Mouse (Mus musculus) thymus, postnatal 36 days (tissue): Measurements from ENCODE around the gene Rbbp6.
A peak's percentile ranks its signal among the peaks of the same experiment; 100 is the strongest.

ENCODE experiments used
- DNase-seq, 2 experiments: peaks; one replicate each; pipeline ENCODE4 v3.0.0; 2022; ENCODE audit warnings: mixed read lengths in 2 of 2

The Rbbp6 gene

DNA sequence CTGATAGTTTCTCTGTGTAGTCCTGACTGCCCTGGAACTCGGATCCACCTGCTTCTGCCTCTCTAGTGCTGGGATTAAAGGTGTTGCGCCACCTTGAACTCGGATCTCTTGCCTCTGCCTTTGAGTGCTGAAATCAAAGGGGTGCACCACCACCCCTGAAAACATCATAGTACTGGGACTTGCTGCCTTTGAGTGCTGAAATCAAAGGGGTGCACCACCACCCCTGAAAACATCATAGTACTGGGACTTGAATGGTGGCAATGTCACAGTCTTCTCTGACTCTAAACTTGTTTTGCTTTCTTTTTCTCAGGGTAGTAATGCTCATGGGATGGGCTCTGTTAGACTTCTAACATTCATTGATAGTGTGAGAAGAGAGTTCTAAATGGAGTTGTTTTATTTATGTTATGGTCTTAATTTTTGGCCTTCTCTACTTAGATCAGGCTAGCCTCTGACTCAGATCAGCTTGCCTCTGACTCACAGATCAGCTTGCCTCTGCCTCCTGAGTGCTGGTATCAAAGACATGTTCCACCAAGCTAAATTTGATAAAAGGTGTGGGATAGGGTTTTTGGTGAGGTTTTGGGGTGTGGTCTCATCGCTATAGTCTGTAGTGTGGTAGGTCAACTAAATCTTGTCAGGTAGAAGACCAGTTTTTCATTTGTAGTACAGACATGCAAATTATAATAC lies 6.7 kb downstream of the Rbbp6 start:
- DNase-seq, result peak; percentile 11 to 31

DNA sequence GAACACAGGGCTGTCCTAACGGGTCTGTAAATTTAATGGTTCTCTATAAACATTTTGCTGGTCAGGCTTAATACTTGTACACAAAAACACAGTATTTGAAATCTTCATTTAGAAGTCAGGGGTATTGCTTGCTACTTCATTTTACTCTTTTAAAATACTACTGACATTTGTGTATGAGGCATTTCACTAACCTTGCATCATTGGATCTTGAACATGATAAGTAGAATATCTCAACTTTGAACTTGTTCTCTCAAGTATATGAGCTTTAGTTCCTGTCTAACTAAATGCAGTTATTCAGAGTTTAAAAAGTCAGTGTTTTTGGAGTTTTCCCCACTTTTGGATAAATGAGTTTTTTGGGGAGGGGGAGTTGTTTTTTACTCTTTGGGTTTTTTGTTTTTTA lies 14.0 kb downstream of the Rbbp6 start:
- no peak for DNase-seq

DNA sequence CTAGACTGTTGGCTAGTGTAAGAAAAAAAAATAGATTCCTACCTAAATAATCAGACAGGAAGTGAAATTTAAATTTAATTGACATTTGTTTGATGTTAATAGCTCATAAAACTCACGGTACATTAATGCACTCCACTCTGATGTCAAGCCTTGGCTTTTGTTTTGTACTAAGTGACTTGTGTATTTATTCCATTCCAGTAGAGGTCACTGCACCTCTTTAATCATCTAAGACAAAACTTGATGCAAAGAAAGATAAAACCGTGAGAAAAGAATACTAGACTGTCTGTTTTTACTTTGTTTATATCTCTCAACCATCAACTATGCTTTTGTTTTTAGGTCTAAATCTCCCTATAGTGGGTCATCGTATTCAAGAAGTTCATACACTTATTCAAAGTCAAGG lies 32.7 kb downstream of the Rbbp6 start:
- DNase-seq, result no peak

DNA sequence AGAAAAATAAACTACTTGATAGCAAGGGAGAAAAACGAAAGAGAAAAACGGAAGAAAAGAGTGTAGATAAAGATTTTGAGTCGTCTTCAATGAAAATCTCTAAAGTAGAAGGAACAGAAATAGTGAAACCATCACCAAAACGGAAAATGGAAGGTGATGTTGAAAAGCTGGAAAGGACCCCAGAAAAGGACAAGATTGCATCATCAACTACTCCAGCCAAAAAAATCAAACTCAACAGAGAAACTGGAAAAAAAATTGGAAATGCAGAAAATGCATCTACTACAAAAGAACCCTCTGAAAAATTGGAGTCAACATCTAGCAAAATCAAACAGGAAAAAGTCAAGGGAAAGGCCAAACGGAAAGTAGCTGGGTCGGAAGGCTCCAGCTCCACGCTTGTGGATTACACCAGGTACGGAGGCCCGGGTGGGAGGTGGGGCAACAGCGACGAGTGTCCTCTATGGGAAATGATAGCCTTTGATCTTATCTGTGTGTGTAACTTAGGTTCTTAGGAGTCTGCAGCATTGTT lies 34.4 kb downstream of the Rbbp6 start:
- DNase-seq, result no peak

DNA sequence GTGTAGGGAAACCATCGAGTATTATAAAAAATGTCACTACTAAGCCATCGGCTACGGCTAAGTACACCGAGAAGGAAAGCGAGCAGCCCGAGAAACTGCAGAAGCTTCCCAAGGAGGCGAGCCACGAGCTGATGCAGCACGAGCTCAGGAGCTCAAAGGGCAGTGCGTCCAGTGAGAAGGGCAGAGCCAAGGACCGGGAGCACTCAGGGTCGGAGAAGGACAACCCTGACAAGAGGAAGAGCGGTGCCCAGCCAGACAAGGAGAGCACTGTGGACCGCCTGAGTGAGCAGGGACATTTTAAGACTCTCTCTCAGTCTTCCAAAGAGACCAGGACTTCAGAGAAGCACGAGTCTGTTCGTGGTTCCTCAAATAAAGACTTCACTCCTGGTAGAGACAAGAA lies 35.3 kb downstream of the Rbbp6 start:
- no peak for DNase-seq

DNA sequence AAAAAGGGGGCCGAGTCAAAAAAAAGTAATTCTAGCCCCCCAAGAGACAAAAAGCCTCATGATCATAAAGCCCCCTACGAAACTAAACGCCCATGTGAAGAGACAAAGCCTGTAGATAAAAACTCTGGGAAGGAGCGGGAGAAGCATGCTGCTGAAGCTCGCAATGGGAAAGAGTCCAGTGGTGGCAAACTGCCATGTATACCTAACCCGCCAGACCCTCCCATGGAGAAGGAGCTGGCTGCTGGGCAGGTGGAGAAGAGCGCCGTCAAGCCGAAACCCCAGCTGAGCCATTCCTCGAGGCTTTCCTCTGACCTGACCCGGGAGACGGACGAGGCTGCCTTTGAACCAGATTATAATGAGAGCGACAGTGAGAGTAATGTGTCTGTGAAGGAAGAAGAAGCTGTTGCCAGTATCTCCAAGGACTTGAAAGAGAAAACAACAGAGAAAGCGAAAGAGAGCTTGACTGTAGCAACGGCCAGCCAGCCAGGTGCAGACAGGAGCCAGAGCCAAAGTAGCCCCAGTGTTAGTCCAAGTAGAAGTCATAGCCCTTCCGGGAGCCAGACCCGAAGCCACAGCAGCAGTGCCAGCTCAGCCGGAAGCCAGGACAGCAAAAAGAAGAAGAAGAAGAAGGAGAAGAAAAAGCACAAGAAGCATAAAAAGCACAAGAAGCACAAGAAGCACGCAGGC lies 36.0 kb downstream of the Rbbp6 start:
- no peak for DNase-seq

DNA sequence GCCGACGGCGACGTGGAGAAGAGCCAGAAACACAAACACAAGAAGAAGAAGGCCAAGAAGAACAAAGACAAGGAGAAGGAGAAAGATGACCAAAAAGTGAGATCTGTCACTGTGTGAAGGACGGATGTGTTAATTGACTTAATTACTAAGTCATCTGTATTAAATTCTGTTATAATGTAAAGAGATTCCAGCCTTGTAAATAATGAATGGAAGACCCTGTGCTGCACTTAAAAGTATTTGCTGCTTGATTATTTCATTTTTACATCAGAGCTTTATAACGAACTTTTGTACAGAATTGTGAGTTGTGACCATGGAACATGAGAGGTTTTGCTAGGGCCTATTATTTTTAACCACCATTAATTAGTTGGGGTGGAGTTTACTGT lies 36.5 kb downstream of the Rbbp6 start:
- DNase-seq, result no peak

DNA sequence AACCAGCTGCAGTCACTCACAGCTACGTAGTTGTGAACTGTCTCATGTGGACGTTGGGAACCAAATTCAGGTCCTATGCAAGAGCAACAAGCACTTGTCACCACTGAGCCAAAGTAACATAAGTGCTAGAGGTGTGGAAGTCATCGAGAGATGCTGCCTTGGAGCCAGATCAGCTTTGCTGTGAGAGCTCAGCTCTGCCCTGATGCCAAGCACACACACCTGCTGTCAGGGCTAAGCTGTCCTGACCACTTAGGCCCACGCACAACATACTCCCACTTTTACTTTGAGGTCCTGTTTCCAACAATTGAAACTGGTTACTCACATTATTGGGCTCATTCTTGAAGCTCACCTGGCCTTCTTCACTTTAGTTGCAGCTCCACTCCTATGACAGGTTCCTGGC lies 37.7 kb downstream of the Rbbp6 start:
- DNase-seq, result no peak

DNA sequence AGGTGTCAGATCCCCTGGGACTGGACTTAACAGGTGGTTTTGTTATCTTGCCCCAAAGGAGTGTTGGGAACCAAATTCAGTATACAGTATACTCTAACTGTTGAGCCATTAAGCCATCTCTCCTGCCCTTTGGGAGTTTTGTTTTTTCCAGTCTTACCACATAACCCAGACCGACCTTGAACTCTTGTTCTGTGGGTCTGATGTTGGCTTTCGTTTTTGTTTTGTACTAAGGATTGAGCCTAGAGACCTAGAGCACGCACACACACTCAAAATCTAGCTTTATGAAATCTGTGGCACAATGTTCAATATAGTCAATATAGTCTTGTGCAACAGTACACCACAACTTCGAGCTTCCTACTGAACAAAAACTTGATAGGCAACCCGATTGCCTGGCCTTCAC lies 39.0 kb downstream of the Rbbp6 start:
- DNase-seq, result no peak

DNA sequence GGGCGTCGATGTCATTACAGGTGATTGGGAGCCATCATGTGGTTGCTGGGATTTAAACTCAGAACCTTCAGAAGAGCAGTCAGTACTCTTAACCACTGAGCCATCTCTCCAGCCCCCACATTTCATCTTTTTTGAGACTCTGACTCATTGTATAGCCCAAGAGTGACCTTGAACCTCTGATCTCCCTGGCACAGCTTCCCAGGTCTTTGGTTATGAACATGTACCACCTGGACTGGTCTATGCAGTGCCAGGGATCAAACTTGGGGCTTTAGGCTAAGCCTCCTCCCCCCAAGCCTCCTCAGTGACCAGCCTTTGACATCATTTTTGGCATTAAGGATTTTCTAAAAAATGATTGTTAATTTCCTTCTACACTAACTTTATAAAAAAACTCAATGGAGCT lies 40.8 kb downstream of the Rbbp6 start:
- DNase-seq, result no peak

DNA sequence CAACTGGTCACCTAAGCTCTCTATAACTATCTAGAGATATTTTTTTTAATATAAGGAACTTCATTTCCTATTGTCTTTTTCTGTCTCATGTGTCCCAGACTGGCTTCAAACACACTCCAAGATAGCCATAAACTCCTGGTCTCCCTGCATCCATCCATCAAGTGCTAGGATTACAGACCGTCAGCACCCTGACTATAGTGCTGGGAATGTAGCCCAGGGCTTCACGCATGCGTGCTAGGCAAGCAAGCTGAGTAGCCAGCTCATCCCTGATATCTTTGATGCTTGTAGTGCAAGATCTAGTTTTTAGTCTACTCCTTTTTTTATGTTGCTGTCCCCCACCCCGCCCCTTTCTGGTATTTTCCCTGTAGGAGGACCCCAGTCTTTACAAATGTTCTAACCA lies 42.3 kb downstream of the Rbbp6 start:
- DNase-seq, result no peak

DNA sequence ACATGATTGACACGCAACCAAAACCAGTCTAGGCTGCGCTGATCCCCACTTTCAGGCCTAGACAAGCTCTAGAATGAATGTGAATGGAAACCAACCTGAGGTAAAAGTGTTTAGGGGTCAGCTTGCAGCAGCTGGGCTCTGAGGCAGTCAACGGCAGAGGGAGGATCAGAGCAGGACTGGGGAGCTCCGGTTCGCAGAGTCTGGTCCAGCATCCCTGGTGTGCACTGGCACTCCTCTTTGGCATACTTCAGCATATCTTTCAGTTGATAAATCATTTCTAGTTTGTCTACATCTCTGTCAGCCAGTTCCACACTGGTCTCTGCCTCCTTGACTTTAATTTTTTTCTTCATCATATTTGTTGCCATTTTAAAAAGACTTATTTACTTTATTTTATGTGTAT lies 48.0 kb downstream of the Rbbp6 start:
- DNase-seq, result no peak

DNA sequence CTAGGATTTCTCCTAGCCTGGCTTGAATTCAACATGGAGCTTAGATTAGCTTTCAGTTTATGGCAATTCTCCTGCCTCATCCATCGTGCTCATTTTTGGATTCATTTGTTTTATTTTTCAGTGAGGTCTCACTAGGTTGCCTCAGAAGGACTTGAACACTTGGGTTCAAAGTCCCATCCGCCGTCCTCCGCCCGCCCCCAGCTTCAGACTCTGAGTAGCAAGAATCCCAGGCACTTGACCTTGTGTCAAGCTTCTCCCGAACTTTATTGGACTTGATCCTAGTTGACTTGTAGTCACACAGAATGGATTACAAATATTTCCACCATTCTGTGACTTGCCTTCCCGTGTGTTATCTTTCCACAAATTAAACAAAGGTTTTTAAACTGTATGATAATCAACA lies 49.2 kb downstream of the Rbbp6 start:
- DNase-seq, result no peak

DNA sequence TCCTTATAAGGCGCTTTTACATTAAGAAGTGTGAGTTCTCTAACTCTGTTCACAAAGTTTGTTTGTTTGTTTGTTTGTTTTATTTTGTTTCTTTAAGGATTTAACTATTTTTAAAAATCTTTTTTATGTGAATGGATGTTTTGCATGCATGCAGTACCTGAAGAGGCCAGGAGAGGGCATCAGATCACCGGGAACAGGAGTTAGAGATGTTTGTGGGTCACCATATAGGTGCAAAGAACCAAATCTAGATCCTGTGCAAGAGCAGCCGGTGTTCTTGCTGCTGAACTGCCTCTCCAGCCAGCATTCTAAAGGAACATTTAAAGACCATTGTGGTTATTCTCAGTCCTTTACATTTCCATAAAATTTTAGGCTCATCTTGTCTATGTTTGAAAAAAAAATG lies 52.1 kb downstream of the Rbbp6 start:
- DNase-seq, result peak in 1 of 2 experiments; percentile 29

DNA sequence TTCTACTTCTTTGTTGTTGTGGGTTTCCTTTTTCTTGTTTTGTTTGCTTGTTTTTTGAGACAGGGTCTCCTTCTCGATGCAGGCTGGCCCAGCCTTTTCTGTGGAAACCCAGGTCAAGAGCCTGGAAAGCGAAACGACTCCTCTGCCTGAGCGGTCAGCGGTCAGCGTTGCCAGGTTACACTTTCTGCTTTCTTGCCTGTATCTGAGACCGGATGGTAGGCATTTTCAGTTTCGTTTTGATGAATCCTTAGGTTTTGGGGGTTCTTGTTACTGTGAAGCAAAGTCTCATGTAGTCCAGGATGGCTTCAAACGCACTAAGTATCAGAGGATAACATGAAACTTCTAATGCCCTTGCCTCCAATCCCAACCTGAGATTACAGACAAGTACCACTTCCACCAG lies 59.6 kb downstream of the Rbbp6 start:
- DNase-seq, result no peak

DNA sequence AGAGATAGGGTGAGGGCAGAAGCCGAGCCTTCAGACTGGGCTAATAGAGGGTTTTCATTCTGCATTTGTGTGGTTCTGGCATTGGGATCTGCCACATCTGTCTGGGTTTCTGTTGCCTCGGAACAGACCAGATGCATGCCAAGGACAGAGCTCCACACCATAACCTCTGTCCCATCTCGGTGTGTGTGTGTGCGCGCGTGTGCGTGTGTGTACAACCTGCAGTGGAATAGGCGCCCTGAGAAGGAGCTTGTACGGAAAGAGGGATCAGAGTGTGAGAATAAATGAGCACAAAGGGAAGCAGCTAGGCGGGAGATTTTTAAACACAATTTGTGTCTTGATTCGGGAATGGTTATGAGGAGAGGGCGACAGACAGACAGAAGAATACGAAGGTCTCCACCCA lies 64.8 kb downstream of the Rbbp6 start:
- no peak for DNase-seq

DNA sequence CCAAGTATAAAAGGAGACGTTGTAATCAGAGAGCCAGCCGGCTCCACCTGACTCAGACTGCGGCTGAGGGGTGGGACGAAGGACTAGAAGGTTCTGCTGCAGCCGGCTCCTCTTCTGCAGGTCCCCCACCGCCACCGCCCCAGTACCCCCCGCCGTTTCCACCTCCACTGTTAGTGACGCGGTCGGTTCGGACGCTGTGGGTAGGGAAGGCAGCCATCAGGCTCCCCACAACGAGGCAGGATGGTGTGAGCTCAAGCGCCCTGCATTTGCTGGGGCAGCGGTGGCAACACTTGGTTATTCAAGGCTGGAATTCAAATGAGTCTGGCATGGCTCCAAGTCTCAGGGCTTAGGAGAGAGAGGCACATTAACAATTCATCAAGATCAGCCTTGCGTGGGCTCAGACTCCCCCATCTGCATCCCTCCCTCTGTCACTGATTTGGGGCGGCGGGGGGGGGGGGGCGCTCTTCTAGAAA lies 65.3 kb downstream of the Rbbp6 start:
- DNase-seq, result no peak

DNA sequence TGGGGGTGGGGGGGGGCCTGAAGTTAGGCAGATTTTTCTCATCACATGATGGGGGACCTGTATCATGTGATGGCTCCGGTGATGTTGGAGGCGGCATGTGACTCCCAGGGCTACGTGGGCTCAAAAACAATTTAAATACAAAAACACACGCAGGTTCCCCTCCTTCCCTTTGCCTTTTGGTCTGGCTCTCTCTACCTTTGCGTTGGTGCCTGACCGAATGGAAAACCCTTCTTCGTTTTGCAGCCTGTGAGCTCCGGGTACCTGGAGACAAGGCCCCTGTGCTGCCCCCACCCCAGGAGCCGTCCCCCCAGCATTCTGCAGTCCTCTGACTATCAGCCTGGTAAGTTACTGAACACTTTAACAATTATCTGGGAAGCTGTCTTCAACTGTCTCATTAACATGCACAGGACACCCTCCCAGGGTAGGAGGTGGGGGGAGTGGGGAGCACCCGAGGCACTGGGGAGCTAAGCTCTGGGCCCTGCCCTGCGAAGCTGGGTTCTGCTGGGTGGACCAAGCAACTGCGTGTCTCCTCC lies 65.8 kb downstream of the Rbbp6 start:
- DNase-seq, result no peak

DNA sequence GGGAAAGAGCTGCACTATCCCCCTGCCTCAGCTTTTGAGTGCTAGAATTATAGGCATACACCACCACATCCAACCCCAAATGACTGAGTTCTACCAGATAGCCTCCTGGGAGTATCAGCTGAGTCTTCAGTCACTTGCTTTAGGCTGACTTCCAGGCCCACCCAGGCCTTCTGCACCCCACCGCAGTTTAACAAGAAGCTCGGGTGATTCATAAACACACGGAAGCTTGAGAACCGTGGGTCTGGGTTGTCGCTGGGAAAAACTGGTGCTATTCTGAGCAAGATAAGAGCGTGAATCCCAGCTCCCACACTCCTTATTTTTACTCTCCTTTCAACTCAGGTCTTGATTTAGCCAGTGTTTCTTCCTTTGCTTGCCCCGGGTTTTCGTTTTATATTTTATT lies 69.8 kb downstream of the Rbbp6 start:
- no peak for DNase-seq

DNA sequence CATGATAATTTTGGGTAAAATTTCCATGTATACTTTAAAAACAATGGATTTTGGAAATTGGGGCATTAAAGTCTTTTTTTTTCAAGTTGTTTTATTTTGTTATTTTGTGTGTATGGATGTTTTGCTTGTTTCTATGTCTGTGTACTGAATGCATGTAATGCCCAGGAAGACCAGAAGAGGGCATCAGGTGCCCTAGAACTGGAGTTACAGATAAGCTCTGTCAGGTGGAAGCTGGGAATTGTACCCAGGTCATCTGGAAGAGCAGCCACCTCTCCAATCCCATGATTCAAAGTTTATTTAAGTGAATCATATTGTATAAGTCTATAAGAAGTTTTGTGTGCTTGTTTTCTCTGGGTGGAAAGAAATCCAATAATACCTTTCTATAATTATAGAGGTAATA lies 73.8 kb downstream of the Rbbp6 start:
- DNase-seq, result no peak

DNA sequence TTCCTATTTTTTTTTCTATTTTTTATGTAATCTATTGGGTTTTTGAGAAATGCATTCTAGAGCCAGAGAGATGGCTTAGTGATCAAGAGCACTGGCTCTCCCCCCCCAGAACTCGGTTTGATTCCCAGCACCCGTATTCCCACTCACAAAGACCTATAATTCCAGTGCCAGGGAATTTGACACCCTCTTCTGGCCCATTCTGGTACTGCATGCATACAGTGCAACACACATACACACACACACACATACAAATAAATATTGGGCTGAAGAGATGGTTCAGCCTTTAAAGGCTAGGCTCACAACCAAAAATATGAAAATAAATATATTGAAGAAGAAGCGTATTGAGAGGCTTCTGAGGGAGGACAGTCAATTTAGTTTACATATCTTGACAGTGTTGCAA lies 79.7 kb downstream of the Rbbp6 start:
- no peak for DNase-seq

DNA sequence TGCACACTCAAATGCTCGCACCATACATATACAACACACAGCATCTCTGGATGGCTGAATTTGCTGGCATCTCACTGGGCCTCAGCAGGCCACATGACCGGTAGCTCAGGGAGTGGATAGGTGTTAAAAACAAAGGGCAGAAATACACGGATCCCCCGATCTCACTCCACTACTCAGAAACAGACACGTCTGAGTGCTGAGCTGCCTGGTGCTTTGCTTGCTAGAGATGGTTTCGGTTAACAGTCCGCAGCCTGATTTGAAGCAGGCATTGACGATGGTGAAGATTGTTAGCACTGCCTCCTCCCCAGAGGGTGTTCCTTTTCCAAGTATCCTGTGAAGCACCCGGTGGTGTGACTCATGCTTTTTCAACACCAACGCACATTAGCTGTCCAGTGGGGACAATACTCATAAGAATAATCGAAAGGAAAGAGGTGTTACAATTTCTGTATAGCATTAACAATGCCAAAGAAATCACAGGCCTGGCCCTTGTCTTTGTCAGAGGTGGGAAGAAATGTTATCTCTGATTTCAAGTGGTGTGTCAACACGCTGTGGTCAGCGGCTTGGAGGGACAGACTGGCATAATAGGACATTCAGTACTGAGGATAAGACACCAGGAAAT lies 81.1 kb downstream of the Rbbp6 start:
- DNase-seq, result no peak
